Mouse (Mus musculus) sigmoid colon, adult 10 weeks (tissue): ENCODE results near the gene Dusp28. TPM values are rescaled to one million over a fixed set of nuclear protein-coding genes. Genes with fewer than 3 reads are reported as not detected.

ENCODE experiments used
- polyA plus RNA-seq: library from polyadenylated mRNA; stranded (reverse); fragments of 350-450 nt; fragmentation: Illumina TruSeq; extraction: RNeasy Lipid Tissue Mini Kit (QIAGEN cat#74804); gene quantifications from one replicate; pipeline ENCODE4 v1.2.3, GENCODE M21; 2014; ENCODE audit warnings: low read depth, low replicate concordance

Dusp28 gene
- polyA plus RNA-seq = 5.1 TPM

DNA sequence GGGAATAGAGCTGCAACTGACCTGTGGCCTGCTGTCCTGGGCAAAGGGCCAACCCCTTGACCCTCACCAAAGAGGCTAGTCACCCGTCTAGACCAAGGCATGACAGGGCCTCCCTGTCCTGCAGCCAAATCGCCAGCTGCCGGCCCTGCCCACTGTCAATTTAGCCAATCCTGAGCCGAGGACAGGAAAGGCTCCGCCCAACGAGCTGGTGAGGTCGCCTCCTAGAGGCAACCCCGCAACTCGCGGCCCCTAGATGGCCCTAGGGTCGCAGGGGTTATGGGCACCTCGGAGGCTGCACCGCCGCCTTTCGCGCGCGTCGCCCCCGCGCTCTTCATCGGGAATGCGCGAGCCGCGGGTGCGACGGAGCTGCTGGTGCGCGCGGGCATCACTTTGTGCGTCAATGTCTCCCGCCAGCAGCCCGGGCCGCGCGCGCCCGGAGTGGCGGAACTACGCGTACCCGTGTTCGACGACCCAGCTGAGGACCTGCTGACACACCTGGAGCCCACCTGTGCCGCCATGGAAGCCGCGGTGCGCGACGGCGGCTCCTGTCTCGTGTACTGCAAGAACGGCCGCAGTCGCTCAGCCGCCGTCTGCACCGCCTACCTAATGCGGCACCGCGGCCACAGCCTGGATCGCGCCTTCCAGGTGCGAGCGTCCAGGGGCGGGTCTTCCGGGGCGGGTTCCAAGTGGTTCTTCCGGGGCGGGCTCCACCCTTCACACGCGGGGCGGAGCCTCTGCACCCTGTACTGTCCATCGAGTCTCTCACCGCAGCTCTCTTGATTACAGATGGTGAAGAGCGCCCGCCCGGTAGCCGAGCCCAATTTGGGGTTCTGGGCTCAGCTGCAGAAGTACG is at the start of gene Dusp28:
Gene Dusp28 (plus strand): TSS at position 203 of the 853 bp plus-strand sequence.

DNA sequence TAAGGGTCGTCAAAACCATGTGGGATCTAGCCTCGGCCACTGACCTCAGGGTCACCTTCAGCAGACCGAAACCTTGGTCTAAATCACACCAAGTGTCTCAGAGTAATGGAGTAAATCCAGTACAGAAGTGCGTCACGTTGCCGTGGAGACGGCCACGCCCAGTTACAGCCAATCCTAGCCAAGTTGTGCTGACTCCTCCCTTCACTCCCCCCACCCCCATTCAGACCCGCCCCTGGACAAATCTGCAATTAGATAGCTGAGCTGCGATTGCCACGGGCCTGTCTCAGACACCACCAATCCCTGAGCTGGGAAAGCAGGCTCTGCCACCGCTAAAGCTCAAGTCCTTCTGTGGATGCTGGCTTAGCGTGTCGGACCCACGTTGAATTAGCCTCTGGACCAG is 4.0 kb upstream of the Dusp28 start, which contains the start of gene Ankmy1:
Gene Ankmy1 (minus strand): TSS at position 121 of the 400 bp plus-strand sequence.

GRCm38 (mm10) chr1:92910239-92910885 is 3.6 kb downstream of the Dusp28 start, which contains the start of gene Rnpepl1:
TSS of gene Rnpepl1 (plus strand) at chr1:92910783.

DNA sequence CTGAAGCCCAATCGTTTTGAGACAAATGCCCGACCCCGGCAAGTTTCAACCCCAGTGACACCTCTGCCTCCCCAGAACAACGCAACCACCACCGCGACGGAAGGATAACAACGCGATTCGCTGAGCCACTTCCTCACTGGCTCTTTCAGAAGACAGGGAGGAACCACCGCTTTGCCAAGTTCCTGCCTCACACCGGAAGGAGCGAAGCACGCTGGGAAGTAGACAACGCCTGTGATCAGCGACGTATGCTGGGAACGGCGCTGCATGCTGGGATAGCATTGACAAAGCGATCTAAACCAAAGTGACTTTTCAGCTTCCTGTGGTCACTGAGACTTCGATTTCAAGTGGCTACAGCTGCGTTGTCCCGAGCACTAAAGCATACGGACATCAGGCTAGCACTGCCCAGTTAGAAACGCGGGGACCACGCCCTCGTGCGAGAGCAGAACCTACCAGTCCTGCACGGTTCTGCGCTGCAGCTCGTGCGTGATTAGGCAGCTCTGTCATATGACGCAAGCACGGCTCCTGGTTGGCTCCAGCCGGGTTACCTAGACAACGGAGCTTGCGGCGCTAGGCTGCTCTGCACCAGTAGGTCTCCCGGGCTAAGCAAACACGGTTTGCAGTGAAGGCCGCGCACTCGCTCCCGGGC is 27.5 kb downstream of the Dusp28 start, which contains the start of gene Capn10:
Gene Capn10 (plus strand): TSS at position 195 of the 646 bp plus-strand sequence.

DNA sequence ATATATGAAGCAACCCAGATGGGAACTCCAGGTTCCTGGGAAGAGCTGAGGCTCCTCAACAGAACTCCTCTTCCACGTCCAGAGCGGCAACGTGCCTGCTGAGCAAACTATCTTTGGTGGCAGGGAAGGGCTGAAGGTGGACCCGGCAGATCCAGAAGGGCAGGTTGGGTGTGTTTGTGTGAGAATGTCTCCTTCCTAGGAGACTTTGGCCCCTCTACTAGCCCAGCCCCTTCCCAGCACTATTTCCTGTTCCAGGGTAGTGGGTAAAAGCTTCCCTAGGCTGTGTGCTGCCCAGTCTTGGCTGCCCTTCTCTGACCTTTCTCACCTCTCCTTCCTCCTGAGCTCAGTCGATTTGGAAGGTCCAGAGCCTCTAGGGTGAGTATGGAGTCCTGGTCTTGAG is 43.8 kb downstream of the Dusp28 start, which contains the start of gene Gpr35:
Gene Gpr35 (plus strand): TSS at position 259 of the 400 bp plus-strand sequence.

Other genes starting within 250 kb of the Dusp28 start
- gene Gpc1, start 75.3 kb upstream of the Dusp28 start, polyA plus RNA-seq = 0.50 TPM
- gene Ankmy1, start 4.1 kb upstream of the Dusp28 start, polyA plus RNA-seq = not detected
- gene Rnpepl1, start 3.8 kb downstream of the Dusp28 start, polyA plus RNA-seq = 4.5 TPM
- gene Capn10, start 27.4 kb downstream of the Dusp28 start, polyA plus RNA-seq = 4.4 TPM
- 24.0 TPM for gene Gpr35, start 43.9 kb downstream of the Dusp28 start, polyA plus RNA-seq
- not detected for gene Aqp12, start 99.4 kb downstream of the Dusp28 start, polyA plus RNA-seq
- gene Kif1a, start 195.0 kb downstream of the Dusp28 start, polyA plus RNA-seq = 0.73 TPM
- not detected for gene Agxt, start 228.3 kb downstream of the Dusp28 start, polyA plus RNA-seq